Mouse (Mus musculus): Measurements from ENCODE around the gene Tex36. TPM values are rescaled to one million over a fixed set of nuclear protein-coding genes. Genes with fewer than 3 reads are reported as not detected.

Tex36 gene
- polyA plus RNA-seq (2012; fragmentation: generic; extraction: Trizol) = not detected

GRCm38 (mm10) chr7:133602058-133602457 is at the start of gene Tex36:
Tex36 (minus strand) TSS chr7:133602158.

DNA sequence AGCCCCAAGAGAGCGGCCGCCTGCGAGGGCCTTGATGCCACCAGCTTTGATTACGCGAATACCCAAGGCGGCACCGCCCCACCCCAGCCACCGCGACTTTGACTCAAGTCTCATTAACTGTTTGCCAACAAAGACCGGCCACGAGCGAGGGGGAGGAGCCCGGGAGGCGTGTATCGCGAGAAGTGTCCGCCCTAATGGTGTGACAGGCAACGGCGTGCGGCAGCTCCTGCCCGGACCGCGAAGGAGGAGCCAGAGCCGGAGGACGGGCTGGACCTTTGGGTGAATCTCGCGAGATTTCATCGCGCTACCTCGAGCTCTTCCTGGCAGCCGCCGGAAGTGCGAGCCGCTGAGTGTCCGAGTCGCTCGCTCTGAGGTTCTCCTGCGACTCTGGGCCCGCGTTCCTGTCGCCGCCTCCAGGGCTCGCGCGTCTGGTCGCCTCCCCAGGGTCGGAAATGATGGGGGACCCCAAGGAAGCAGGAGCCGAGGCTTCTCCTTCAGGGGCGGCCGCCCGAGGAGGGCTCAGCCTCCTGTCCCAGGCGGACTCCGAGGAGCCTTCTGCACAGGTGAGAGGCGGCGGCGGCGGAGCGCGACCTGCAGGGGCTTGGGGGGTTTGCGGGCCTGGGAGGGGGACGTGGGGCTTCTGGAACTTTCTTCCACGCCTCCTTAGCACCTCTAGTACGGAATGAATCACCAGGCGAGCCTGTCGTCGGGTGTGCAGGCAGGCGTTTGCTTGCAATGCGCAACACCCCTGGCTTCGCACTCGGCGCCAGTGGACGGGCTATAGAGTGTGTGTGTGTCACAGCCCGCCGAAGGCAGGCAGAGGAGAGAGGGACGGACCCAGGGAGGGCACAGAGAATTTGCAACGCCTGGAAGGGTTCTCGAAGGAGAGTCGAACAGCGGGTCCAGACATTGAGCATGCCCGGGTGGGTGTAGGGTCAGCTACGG is 35.7 kb upstream of the Tex36 start, which contains the start of gene Edrf1:
Edrf1 (plus strand) TSS at position 183 of the 945 bp plus-strand sequence.

Other genes with a start within 250 kb of the Tex36 start
- gene Edrf1, start 35.4 kb upstream of the Tex36 start, polyA plus RNA-seq (2012; fragmentation: generic; extraction: Trizol) = 1 to 10 TPM in 1 of 2 experiments, under 1 TPM in 1; 0.34 to 5.4 TPM
- not detected for gene Mmp21, start 77.9 kb upstream of the Tex36 start, polyA plus RNA-seq (2012; fragmentation: generic; extraction: Trizol)
- gene Bccip, start 107.2 kb upstream of the Tex36 start, polyA plus RNA-seq (2012; fragmentation: generic; extraction: Trizol) = 10 to 100 TPM; 15.1 to 25.9 TPM
- 10 to 100 TPM in 1 of 2 experiments, 1 to 10 TPM in 1; 3.5 to 15.2 TPM for gene Uros, start 107.9 kb upstream of the Tex36 start, polyA plus RNA-seq (2012; fragmentation: generic; extraction: Trizol)
- under 1 TPM; 0.06 to 0.21 TPM for gene Fank1, start 174.7 kb upstream of the Tex36 start, polyA plus RNA-seq (2012; fragmentation: generic; extraction: Trizol)
- 10 to 100 TPM in 1 of 2 experiments, 1 to 10 TPM in 1; 7.0 to 14.6 TPM for gene Dhx32, start 180.6 kb upstream of the Tex36 start, polyA plus RNA-seq (2012; fragmentation: generic; extraction: Trizol)

Data from C3H10T1/2 (cell line).